Mouse (Mus musculus) liver, embryonic 16.5 days (tissue): ENCODE data around the gene Tmem94. TPM values are rescaled to one million over a fixed set of nuclear protein-coding genes. Genes with fewer than 3 reads are reported as not detected.
"Not testable (repeated sequence)": the region's sequence is repeated elsewhere in the genome, so short reads cannot be mapped to it uniquely, and the experiment has no call there.

Source experiments
- ATAC-seq: fragments of 200-750 bp; cut with Nextera tagmentation; 2 replicates; pipeline ENCODE4 v1.8.0; 2017; ENCODE audit warnings: low read depth, mild to moderate bottlenecking, moderate number of reproducible peaks, moderate library complexity
- H3K27ac ChIP-seq: fragments of 300-500 bp; sonication (generic); 2 replicates; pipeline ENCODE4 v1.5.1; 2014; ENCODE audit warnings: mild to moderate bottlenecking, low read length
- H3K27me3 ChIP-seq: fragments of 300-500 bp; sonication (generic); 2 replicates; pipeline ENCODE4 v1.6.1; 2014; ENCODE audit warnings: low read depth, low read length, mixed read lengths; ENCODE audit not compliant: control insufficient read depth, insufficient read depth
- H3K36me3 ChIP-seq: fragments of 300-500 bp; sonication (generic); 2 replicates; pipeline ENCODE4 v1.6.1; 2014; ENCODE audit warnings: mild to moderate bottlenecking; ENCODE audit not compliant: control insufficient read depth, insufficient read depth
- H3K4me1 ChIP-seq: fragments of 300-500 bp; sonication (generic); 2 replicates; pipeline ENCODE4 v1.6.1; 2014; ENCODE audit warnings: low read depth, low read length, mixed read lengths; ENCODE audit not compliant: control insufficient read depth
- H3K4me2 ChIP-seq: fragments of 300-500 bp; sonication (generic); 2 replicates; pipeline ENCODE4 v1.6.1; 2014; ENCODE audit warnings: low read depth, low read length, mixed read lengths
- H3K4me3 ChIP-seq: fragments of 300-500 bp; sonication (generic); 2 replicates; pipeline ENCODE4 v1.5.1; 2014; ENCODE audit warnings: low read depth, mild to moderate bottlenecking, low read length
- H3K9ac ChIP-seq: fragments of 300-500 bp; sonication (generic); 2 replicates; pipeline ENCODE4 v1.6.1; 2014; ENCODE audit warnings: low read depth, low read length
- H3K9me3 ChIP-seq: fragments of 300-500 bp; sonication (generic); replicated peaks from 2 replicates; pipeline ENCODE4 v1.6.1; 2016; ENCODE audit warnings: low read length; ENCODE audit not compliant: control insufficient read depth
- WGBS: fragments of 180-500 bp; shearing (Covaris S2); extraction: QIAGEN DNeasy Blood & Tissue Kit; methylation state at CpG from one replicate; pipeline ENCODE4 v1.1.7; 2014; ENCODE audit not compliant: insufficient replicate concordance; 5-methylcytosine and 5-hydroxymethylcytosine counted together
- polyA plus RNA-seq: library from polyadenylated mRNA; unstranded; fragments of >200 nt; fragmentation: Nextera tagmentation; extraction: Ambion mirVana; gene quantifications from 2 replicates; pipeline ENCODE4 v1.2.1, GENCODE M21; 2015

Tmem94 gene
- polyA plus RNA-seq, 1 experiment from 2014 or later, result 10.4 TPM

- WGBS, result 35% methylated on average over 4 of the region's 4 CpGs
- no peak overlapping the region for H3K4me2 ChIP-seq
- H3K27me3 ChIP-seq, result no peaks in the 10 kb centered on the region
- H3K9ac ChIP-seq, result no peak overlapping the region
- no peaks in the 10 kb centered on the region for H3K36me3 ChIP-seq
- no peak overlapping the region for H3K4me3 ChIP-seq
- H3K27ac ChIP-seq, result no peak overlapping the region
- no peaks in the 10 kb centered on the region for H3K9me3 ChIP-seq
- H3K4me1 ChIP-seq, result no peaks in the 10 kb centered on the region
- peak; percentile 37 for ATAC-seq
Measured at GRCm38 (mm10) chr11:115753485-115753884, 11.7 kb upstream of the Tmem94 start.

GRCm38 (mm10) chr11:115762176-115762575, 3.1 kb upstream of the Tmem94 start:
- not testable (repeated sequence) for H3K9ac ChIP-seq, ATAC-seq, H3K36me3 ChIP-seq, H3K4me3 ChIP-seq, H3K27me3 ChIP-seq, H3K9me3 ChIP-seq, H3K27ac ChIP-seq, H3K4me2 ChIP-seq
- H3K4me1 ChIP-seq, result peaks cover 14% of the 10 kb centered on the region
- WGBS, result 86% methylated on average over 7 of the region's 7 CpGs

- Histone ChIP-seq H3K4me1 (peaks cover 19% of the 10 kb centered on the region), H3K9ac (peak overlapping the region; percentile 49), H3K9me3 (no peaks in the 10 kb centered on the region), H3K36me3 (no peaks in the 10 kb centered on the region), H3K4me3 (peak overlapping the region; percentile 93), H3K27me3 (no peaks in the 10 kb centered on the region), H3K4me2 (peak overlapping the region; percentile 65), H3K27ac (0 out of 2 replicates have a peak overlapping the region, but pooled peaks have one; percentile 61)
- no peak for ATAC-seq
- WGBS, result 17% methylated on average over 2 of the region's 2 CpGs
Measured at GRCm38 (mm10) chr11:115764698-115765097, 535 bp upstream of the Tmem94 start.

- Histone ChIP-seq H3K27me3 (no peaks in the 10 kb centered on the region), H3K4me3 (peak overlapping the region; percentile 93), H3K27ac (peak overlapping the region; percentile 78), H3K4me2 (peak overlapping the region; percentile 93), H3K9ac (peak overlapping the region; percentile 95), H3K36me3 (no peaks in the 10 kb centered on the region), H3K4me1 (peaks cover 28% of the 10 kb centered on the region), H3K9me3 (no peaks in the 10 kb centered on the region)
- peak; percentile 75 for ATAC-seq
- WGBS, result 0% methylated on average over 34 of the region's 34 CpGs
Measured at GRCm38 (mm10) chr11:115765607-115766141, 441 bp downstream of the Tmem94 start.

- no peaks in the 10 kb centered on the region for H3K9me3 ChIP-seq
- ATAC-seq, result no peak
- WGBS, result 40% methylated on average over 13 of the region's 13 CpGs
Measured at GRCm38 (mm10) chr11:115766356-115766943, 1.2 kb downstream of the Tmem94 start.

GRCm38 (mm10) chr11:115766981-115767380, 1.7 kb downstream of the Tmem94 start:
- WGBS, result 69% methylated on average over 8 of the region's 8 CpGs
- H3K27ac ChIP-seq, result no peak overlapping the region
- no peak for ATAC-seq
- H3K27me3 ChIP-seq, result no peaks in the 10 kb centered on the region
- no peak overlapping the region for H3K4me3 ChIP-seq
- H3K9me3 ChIP-seq, result no peaks in the 10 kb centered on the region
- peaks cover 33% of the 10 kb centered on the region for H3K4me1 ChIP-seq
- no peak overlapping the region; the same call in 1 of the 2 replicates for H3K9ac ChIP-seq
- H3K36me3 ChIP-seq, result no peaks in the 10 kb centered on the region
- H3K4me2 ChIP-seq, result peak overlapping the region; percentile 93

More at GRCm38 (mm10) chr11:115766356-115766943, 1.2 kb downstream of the Tmem94 start:
- peak overlapping the region; percentile 93 for H3K4me2 ChIP-seq
- no peaks in the 10 kb centered on the region for H3K36me3 ChIP-seq
- peak overlapping the region; percentile 93 for H3K4me3 ChIP-seq
- H3K9ac ChIP-seq, result peak overlapping the region; percentile 95
- no peaks in the 10 kb centered on the region for H3K27me3 ChIP-seq
- peaks cover 33% of the 10 kb centered on the region for H3K4me1 ChIP-seq
- H3K27ac ChIP-seq, result peak overlapping the region; percentile 78

GRCm38 (mm10) chr11:115768896-115769295, 3.7 kb downstream of the Tmem94 start:
- H3K36me3 ChIP-seq, result no peaks in the 10 kb centered on the region
- H3K27ac ChIP-seq, result no peak overlapping the region
- WGBS, result 75% methylated on average over 3 of the region's 3 CpGs
- H3K4me2 ChIP-seq, result no peak overlapping the region
- H3K4me3 ChIP-seq, result no peak overlapping the region
- no peak overlapping the region for H3K9ac ChIP-seq
- H3K9me3 ChIP-seq, result no peaks in the 10 kb centered on the region
- no peak for ATAC-seq
- H3K4me1 ChIP-seq, result peaks cover 36% of the 10 kb centered on the region
- no peaks in the 10 kb centered on the region for H3K27me3 ChIP-seq

GRCm38 (mm10) chr11:115774653-115775052, 9.4 kb downstream of the Tmem94 start:
- no peak overlapping the region for H3K27ac ChIP-seq
- no peaks in the 10 kb centered on the region for H3K9me3 ChIP-seq
- WGBS, result 47% methylated on average over 4 of the region's 4 CpGs
- no peak overlapping the region for H3K4me2 ChIP-seq
- H3K27me3 ChIP-seq, result no peaks in the 10 kb centered on the region
- no peak for ATAC-seq
- peaks cover 43% of the 10 kb centered on the region for H3K4me1 ChIP-seq
- H3K9ac ChIP-seq, result no peak overlapping the region
- no peaks in the 10 kb centered on the region for H3K36me3 ChIP-seq
- no peak overlapping the region for H3K4me3 ChIP-seq

- no peaks in the 10 kb centered on the region for H3K9me3 ChIP-seq
- H3K9ac ChIP-seq, result no peak overlapping the region
- no peak overlapping the region for H3K27ac ChIP-seq
- WGBS, result 73% methylated on average over 18 of the region's 18 CpGs
- H3K27me3 ChIP-seq, result no peaks in the 10 kb centered on the region
- H3K4me3 ChIP-seq, result no peak overlapping the region
- H3K4me1 ChIP-seq, result peaks cover 43% of the 10 kb centered on the region
- ATAC-seq, result no peak
- no peak overlapping the region for H3K4me2 ChIP-seq
- no peaks in the 10 kb centered on the region for H3K36me3 ChIP-seq
Measured at GRCm38 (mm10) chr11:115775821-115776665, 10.8 kb downstream of the Tmem94 start.
